Mouse (Mus musculus): ENCODE measurements around the gene Igfn1.

DNA sequence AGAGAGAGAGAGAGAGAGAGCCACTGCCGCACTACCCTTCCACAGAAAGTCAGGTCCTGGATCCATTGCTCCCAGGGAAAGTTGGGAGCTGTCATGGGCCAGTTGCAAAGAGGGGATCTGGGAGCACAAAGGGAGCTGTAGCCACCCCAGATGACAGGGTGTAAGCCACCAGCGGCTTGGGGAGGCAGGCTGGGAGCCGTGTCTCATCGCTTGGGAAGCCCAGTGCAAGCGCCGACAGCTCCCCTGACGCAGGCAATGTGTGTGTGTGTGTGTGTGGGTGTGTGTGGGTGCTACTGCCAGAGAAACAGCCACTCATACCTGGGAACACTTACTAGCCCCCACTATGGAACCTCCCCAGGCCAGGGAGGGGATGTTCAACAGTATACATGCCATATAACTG, 64.0 kb downstream of the Igfn1 start:
- no peak for TF ChIP-seq CTCF (IDR thresholded peaks at IDR 0.05)
- no peak for TF ChIP-seq POLR2A (IDR thresholded peaks at IDR 0.05; ENCODE audit: insufficient read depth, low read depth, low read length)
